Mouse (Mus musculus) cerebellum, adult 11-12 months (tissue): ENCODE data around the gene As3mt.
A peak's percentile ranks its signal among the peaks of the same experiment; 100 is the strongest.

ENCODE experiments used
- DNase-seq: peaks from one replicate; pipeline ENCODE4 v3.0.0; 2022

The As3mt gene

GRCm38 (mm10) chr19:46707296-46708151 lies at the start of gene As3mt:
As3mt (plus strand) TSS chr19:46707458.
- peak; percentile 79 for DNase-seq

DNA sequence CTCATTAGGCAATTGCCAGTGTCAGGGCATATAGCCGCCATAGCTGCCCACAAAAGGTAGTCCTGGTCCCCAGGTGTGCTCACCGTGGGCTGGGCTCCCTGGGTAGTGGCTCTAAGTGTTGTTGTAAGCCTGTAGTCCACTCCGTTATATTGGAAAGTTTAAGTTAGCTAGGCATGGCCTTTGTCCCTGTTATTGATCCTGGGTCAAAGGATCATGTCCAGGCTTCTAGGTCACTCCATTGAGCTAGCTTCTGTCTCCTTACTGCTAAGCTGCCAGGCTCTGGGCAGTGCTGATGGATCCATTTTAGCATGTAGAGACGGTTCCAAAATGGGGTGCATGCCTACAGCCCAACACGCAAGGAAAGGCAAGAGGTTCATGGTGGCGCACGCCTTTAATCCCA lies 48.9 kb upstream of the As3mt start:
- DNase-seq = no peak

- DNase-seq = no peak
These were observed 48.4 kb upstream of the As3mt start for GRCm38 (mm10) chr19:46658851-46659250.

- no peak for DNase-seq
These were observed 45.7 kb upstream of the As3mt start for GRCm38 (mm10) chr19:46661511-46661910.

DNA sequence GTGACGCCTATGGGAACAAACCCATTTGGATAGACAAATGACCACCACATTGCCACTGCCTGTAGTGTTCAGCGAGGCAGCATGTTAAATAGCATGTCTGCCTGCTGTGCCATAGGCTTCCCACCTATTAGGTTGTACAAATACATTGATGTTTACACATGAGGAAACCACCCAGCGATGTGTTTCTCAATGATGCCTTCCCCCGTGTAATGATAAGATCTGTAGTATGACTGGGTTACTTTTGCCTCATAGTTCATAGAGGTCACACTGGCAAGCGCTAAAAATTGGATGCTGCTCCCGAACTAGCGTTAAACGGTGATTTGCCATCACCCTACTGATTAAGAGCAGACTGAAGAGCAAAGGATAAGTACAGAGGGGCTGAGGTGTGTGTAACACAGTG lies 45.0 kb upstream of the As3mt start:
- DNase-seq = no peak

GRCm38 (mm10) chr19:46662784-46663183 lies 44.5 kb upstream of the As3mt start:
- DNase-seq = no peak

GRCm38 (mm10) chr19:46665474-46665873 lies 41.8 kb upstream of the As3mt start:
- DNase-seq = no peak

DNA sequence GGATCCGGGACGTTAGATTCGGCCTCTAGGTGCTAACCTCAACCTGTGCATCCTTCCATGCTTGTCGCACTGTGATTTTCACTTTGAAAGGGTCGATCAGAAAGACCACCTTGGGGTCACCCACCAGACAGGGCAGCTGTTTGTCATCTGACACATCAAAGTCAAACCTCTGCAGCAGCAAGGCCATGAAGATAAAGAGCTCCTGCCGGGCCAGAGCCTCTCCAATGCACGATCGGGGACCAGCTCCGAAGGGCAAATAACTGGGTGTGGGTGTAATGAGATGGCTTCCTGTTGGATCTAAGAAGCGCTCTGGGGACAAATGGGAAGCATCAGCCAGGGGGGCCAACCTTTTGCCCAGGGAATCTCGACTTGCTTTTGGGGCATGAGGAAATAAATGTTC lies 40.0 kb upstream of the As3mt start:
- DNase-seq = no peak

- no peak for DNase-seq
These were observed 39.0 kb upstream of the As3mt start for GRCm38 (mm10) chr19:46668263-46668662.

DNA sequence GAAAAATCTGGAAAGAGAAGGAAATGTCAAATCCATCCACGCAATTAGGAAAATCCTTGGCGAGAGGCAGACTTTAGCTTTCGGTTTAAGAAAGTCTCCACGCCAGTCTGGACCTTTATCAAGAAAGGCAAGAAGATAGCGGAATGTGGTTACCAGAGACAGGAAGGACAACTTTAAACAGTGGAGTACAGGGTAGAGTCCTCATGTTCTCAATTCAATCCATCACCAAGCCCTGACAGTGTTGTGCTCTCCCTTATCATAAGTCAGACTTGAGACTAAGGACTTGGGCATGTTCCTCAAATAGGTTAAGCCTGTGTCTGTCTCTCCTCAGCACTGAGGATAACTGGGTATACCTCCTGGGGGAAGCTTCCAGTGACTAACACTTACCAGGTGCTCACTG lies 37.5 kb upstream of the As3mt start:
- DNase-seq = no peak

DNA sequence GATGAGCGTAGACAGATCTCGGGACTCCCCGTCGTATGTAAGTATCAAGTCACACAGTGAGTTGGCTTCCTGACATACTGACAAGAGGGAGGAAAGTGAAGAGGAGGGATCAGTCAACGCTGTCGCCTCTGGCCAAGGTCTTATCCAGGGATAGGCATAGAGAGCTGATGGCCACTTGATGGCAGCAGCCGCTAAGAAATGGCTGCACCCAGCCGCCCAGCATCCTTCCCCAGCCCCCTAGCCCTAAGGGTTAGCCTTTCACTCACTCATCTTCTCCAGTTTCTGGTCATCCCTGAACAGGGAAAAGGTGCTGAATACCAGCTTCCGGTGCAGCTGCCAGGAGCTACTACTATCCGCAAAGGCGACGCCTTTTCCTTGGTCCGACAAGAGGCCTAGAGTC lies 36.6 kb upstream of the As3mt start:
- DNase-seq = peak; percentile 29

DNA sequence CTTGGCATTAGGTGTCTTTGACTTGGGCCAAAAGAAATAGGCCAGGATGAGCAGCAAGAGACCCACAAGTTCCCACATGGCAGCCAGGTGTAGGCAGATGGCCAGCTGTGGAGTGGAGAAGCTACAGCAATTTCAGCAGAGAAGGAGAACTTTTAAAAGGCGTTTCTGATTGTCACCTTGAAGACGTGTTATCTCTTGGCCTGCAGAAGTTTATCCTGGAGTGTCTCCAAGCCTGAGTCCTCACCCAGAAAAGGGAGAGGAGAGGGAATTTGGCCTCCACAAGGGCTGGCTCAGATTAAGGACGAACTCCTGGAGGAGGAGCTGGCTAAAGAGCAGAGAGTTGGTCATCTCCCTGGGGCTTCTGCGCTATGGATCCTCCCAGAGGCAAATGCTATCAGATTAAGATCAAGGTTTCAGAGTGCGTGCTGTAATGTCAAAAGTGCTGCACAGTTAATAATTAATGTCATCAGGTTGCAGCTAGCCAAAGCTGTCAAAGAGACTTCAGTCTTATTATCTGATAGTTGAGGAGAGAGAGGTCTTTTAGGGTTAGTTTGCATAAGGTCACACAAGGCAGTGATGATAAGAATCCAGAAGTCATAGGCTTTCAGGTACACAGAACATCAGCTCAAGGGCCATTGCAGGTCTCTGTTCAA lies 34.4 kb upstream of the As3mt start, which contains the start of gene Cyp17a1:
TSS of gene Cyp17a1 (minus strand) at position 407 of the 653 bp plus-strand sequence.
- DNase-seq = no peak

DNA sequence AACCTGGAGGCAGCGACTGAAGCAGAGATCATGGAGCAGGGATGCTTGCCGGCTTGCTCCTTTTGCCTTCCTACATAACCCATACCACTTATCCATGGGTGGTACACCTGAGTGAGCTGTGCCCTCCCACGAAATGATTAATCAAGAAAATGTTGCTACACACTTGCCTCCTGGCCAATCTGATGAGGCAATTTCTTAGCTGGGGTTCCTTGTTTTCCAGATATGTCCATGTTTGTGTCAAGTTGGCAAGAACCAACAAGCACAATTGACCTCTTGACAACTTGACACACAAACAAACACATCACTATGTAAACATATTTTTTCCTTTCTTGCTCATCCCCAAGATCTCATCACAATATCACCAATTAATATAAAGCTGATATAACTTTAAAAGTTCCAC lies 31.6 kb upstream of the As3mt start:
- no peak for DNase-seq

- DNase-seq = no peak
These were observed 27.4 kb upstream of the As3mt start for GRCm38 (mm10) chr19:46679720-46680383.

- DNase-seq = peak; percentile 86
These were observed 17.5 kb upstream of the As3mt start, which contains the start of gene Borcs7 for GRCm38 (mm10) chr19:46689460-46690372. Borcs7 (plus strand) TSS chr19:46689906.

DNA sequence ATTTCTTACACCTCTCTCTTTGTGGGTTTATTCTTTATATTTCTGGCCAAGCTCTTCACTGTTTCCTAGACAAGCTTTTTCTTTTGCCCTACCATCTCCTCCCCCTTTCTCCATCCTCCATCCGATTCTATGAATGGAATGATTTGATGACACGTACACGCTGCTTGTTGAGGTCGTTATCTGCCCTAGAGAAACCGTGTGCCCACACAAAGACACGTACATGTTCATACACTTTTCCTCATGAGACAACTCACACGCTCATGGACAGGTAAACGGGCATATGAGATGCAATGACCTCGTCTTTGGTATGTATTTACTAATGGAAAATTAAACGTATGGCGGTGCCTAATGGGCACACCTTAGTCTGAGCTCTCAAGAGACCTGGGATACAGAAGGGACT lies 16.9 kb upstream of the As3mt start:
- no peak for DNase-seq

DNA sequence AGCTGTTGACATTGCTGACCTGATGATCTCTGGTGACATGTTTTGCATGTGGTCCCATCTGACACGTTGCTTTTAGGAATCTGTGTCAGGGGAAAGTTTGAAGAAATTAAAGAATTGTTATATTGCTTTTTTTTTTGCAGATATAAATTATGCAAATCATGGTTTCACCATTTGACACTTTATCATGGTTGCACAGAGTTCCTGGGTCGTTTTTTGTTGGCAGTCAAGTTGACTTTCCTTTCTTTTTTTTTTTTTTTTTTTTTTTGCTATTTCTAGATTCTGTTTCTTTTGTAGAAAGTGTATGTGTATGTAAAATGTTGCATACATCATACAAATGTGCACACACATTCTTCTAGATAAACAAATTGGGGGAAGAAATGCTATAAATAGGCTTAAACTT lies 16.2 kb upstream of the As3mt start:
- DNase-seq = no peak

DNA sequence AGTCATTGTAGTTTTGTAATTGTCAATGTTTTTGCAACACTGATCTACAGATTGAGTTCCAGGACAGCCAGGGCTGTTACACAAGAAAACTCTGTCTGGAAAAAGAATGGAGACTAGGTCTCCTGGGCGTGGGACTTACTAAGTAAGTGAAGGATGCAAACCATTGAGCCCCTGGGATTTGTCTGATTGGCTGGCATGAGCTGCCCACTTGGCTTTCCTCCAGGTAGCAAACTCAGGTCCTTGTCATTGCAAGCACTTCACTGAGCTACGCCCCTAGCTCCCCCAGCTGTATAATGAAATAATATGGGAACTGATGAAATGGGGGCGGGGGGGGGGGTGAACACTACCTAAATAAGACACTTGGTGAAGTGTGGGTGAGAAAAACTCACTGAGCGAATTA lies 14.1 kb upstream of the As3mt start:
- DNase-seq = no peak

GRCm38 (mm10) chr19:46696482-46696881 lies 10.8 kb upstream of the As3mt start:
- DNase-seq = no peak

DNA sequence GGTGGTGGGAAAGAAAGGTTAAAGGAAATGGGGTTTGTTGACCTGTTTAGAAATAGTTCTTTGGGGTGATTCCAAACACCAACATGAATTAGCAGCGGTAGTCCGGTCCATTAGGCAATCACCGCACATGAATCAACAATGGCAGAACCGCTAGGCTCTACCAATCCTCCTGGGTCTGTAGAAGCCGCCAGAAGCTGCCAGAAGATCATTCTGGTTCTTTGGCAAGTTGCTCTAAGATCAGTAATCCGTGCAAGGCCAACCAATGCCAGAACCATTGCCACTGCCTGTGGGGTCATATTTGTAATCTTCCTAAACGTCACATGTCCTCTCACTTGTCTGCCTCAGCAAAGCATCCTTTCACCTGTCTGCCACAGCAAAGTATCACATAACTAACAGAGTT lies 10.3 kb upstream of the As3mt start:
- no peak for DNase-seq

DNA sequence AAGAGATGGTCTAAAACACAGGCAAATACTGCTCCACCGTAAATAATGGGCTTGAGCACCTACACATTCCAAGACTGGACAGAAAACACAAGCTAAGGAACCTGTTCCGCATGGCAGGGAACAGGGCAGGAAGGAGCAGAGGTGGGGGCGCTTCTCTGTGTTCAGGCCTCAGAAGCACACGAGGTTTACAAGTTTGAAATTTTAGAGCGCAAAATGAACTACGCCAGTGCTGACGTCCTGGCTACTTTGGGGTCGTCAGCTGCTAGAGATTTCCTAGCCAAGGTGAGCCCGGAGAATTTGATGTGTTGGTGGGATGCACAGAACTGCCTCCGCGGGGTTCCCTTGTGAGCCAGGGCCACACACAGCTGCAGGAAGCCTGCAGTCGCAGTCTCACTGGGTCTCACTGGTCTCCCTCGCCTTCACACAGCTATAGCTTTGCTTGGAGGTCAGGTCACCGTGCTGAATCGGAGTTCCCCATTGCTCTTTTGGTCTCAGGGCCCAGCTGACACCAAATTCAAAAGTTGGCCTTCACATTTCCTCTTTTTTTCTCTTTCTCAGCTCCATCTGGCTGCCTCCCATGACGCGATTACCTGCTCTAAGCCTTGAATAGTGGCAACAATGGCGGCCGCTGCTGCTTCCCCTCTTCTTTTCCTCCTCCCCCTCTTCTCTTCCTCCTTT lies 9.3 kb upstream of the As3mt start:
- no peak for DNase-seq

DNA sequence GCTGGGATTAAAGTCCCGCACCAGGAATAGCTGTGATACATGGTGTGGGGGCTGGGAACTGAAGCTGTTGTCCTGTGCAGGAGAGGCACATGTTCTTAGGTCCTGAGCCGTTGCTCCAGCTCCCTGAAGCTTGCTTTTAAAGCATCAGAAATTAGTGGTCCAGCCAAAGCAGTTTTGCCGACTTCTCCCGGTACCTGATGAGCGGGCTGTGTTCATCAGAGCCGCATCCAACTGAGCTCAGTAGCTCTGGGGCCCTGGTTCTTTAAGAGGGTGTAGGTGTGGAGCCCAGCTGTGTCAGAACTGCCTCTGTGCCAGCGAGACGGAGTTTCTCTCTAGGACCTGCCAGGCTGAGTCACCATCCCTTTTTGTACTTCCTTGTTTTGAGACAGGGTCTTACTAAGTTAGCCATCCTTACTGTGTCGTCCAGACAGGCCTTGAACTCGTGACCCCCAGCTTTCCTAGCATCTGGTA lies 8.2 kb upstream of the As3mt start:
- DNase-seq = no peak
